Mouse (Mus musculus) liver, postnatal 0 days (tissue): ENCODE data around the gene Rpf1.

Experiments
- CTCF ChIP-seq: sonication (generic); IDR thresholded peaks from 2 replicates; pipeline ENCODE4 v1.5.1; 2016; ENCODE audit warnings: antibody characterized with exemption, low read depth
- EP300 ChIP-seq: IDR thresholded peaks from 2 replicates; pipeline ENCODE4 v1.6.1; 2016; ENCODE audit warnings: antibody characterized with exemption, low read depth, mild to moderate bottlenecking

GRCm38 (mm10) chr3:146500003-146500809 is 21.0 kb downstream of the Rpf1 start:
- TF ChIP-seq CTCF: no peak
- no peak for TF ChIP-seq EP300
